Mouse (Mus musculus) CD4-positive helper T cell, adult 2 months (primary cell): ENCODE measurements at regions not wholly inside any gene's neighbourhood (a gene's known extent, or its start where the extent isn't known, plus 50 kb on each side); places are given as distances from the start of the nearest gene placed in this dataset.

Experiments used
- DNase-seq: peaks from one replicate; pipeline ENCODE4 v3.0.0-alpha.2; 2012; ENCODE audit warnings: low read depth, missing footprints, low spot score

DNA sequence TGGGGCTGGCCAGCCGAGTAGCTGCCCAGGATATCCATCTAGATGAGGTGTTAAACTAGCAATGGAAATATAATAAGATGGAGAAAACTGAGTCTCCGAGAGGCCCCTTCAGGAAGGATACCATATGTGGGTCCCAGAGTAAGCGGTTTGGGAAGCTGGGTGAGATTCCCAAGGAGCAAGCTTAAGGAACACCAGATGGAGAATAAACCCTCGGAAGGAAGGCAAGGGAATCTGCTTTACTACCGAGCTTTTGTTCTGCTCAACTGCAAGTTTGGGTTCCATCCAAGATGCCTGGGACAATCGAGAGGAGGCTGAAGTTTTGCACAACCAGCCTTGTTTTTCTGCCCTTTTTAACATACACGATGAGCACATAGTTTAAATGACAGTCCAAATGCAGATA, 164.9 kb upstream of the Osr1 start:
- DNase-seq = no peak

DNA sequence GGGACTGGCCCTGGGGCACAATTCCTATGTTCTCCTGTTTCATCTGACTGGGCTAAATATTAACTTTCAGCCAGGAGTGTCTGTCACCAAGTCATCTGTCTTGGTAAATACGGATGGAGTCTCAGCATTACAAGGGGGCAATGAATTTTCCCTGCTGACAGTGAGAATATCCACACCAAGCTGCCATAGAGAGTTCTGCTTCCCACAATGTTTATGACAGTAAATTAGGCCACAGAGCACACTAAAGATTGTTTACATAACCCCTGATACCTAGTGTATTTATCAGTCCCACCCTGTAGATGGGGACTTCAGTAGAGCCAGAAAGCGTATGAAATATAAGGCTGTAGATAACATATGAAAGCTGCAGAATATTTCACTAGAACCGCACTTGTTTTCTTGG, 150.6 kb upstream of the Osr1 start:
- no peak for DNase-seq

DNA sequence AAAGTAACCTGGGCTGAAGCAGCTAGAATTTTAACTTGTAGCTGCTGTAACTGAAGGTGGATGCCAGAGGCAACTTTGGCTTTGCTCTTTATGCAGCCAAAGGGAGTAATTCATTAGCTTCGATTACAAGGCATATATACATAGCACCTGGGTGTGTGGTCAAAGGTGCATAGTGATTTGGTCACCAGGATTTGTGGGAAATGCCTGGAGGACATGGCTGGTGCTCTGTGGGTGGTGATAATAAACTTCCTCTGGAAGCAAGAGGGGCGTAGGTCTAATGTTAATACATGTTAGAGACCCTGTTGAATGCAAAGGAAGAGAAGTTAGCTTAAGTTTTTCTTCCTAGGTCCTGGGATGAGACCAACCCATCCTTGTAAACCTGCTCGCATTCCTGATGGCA, 139.3 kb upstream of the Osr1 start:
- no peak for DNase-seq

DNA sequence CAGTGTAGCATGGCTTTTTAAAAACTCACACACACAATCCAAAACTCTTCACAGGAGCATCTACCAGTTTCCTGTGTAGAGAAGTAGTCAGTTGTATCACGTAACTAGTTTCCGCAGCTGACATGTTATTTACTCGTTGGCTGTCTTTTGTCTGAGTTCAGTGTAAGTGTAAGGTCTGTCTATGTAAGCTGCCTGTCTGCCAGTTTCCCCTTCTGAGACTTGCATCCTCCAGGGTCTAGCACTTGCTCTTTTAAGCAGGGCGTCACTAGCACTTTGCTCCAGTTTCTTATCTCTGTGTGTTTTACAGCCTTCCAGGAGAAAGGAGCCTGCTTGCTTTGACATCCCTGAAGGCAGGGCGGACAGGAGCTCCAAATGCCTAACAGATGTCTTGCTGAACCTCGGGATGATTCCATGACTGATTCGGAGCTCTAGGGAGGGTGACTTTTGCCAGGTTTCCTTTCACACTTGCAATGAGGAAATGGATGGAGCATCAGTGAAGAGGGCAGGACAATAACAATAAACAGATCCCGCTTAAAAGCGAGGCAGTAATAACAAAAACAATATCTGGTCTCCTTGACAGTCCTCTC, 131.2 kb upstream of the Osr1 start:
- no peak for DNase-seq

DNA sequence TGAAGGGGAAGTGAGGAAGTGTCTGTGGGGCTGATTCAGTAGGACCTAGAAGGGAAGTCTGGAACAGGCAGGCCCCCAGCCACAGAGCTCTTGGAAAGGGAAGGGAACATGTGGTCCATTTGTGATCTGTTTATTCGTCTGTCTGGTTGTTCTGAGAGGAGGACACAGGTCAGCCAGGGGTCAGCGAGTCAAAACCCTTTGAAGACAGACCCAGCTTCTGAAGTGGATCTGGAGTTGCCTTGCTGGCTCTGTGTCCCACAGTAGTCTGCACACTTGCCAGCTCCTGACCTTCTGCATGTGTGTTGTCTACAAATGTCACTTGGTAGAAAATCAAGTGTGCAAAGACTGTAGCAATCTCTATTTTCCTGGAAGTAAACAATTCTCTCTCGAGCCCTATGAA, 119.3 kb upstream of the Osr1 start:
- no peak for DNase-seq

DNA sequence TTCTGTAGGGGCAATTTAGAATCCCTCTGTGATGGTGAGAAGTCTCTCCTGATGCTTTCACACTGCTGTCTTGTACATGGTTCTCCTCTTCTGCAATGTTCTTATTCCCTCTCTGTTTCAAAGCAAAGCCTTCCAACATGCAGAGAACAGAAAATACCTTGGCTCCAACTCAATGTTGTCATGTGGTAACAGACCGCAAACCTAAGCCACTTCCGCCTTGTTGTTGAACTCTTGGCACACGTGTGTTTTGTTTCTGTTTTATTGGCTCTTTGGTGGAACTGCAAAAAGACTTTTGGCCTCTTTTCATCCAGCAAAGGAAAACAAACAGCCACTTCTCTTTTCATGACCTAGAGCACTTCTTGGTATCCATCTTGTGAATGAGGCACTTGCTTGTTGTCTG, 109.7 kb upstream of the Osr1 start:
- DNase-seq = no peak

DNA sequence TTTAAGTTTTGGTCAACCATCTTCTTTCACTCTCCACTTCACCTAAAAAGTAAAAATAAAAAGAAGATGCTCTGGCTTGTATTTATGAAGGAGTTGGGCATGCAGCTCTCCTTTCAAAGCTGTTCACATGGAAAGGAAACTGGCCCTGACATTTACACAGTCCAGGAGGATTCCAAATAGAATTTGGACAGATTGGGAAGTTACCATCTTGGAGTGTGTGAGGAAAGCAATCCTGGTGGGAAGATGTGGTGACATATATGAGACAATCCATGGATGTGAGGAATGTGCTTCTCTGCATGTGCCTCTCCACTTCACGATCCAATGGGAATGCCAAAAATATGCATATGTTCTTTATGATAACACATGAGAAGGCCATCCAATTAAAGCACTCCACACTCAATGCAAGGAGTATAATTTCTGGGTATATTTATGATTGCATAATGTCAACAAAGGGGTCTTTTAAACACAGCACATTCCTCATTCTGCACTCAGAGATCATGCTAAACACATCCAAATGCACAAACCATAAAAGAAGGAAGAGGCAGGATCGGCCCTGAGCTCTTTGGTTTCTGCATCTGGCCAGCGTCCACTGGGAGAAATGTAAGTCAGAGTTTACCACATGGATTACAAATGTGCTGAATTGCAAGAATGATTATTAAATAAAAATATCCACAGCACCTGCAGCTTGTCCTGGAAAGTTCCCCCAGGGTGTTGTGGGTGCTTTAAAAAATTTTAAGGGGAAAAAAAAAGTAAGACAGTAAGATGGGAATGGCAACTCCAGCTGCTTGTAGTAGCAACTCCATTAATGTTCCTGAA, 100.1 kb upstream of the Osr1 start:
- no peak for DNase-seq

DNA sequence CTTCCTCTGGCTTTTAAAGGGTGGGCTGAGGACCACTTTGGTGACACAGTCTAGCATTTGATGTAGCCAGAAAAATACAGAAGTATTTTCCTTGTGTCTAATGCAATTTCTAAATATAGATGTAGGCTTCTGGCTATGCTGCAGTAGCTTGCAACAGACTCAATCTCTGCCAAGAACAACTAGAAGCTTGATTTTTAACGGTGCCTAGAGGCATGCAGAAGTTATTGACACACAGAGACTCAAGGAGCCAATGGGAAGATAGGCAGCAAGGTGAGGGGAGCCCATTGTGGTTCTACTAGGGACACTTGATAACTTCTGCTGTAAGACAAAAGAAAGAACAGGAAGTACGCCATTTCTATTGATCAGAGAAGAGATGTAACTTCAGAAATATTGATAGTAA, 94.1 kb upstream of the Osr1 start:
- DNase-seq = no peak

DNA sequence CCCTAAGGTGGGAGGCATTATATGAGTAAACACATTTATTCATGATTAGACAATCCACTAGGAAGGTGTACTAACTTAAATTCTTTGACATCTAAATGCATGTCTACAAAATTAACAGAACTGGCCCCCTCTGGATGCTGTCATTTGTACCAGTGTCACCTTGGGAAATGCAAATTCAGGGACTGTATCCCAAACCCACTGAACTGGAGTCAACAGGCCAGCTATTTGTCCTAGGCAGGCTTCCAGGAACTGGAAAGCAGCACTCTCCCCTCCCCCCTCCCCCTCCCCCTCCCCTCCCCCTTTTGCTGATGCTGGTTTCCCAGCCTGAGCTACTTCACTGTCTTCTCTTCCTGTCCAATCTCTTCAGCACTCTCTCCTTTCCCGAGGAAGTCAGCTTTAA, 91.7 kb upstream of the Osr1 start:
- DNase-seq = no peak

DNA sequence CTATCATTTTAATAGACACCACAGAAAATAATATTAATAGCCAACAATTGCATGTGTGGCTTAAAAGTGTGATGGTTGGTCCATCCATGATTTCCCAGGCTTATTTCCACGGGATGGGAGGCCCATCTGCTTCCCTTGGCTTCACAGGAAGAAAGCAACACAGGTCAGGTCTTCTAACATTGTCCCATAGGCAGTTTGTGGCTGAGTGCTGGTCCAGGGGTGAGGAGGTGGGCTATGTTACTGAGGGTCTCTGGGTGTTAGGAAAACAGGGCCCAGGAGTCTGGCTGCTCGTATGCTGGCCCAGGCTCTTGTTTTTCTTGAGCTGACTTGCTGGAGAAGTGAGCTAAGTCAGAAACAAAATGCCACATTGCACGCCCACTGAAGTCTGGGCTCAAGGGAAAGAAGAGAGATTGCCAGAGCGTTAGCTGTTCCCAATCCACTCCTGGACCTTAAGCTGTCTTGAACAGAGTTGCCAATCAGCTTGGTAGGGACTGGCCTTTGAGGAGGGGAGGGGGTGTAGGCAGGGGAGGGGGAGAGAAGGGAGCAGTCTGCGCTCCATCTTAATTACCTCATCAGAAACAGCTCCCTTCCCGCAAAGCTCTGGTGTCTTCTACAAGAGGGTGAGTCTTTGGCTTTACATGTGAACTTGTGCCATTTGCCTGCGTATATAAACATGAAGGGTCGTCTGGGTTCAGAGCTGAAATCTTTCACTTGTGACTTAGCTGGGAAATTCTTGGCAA, 82.1 kb upstream of the Osr1 start:
- peak; percentile 1 for DNase-seq

DNA sequence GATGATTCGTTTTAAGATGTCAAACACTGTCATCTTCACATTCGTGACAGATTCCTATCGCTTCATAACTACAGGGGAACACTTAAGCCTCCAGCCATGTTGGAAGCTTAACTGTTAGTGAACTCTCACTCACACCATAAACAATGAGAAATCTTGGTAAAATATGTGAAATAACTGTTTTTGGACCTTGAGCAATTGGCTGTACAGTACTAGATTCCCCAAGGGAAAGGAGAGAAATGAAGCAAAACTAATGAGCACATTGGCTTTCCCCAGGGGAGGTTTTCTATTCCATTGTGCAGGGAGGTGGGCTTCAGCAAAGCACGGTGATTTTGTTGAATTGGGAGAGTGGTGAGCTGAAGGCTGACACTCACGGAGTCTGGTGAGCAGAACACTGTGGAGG, 56.0 kb upstream of the Osr1 start:
- DNase-seq = no peak

DNA sequence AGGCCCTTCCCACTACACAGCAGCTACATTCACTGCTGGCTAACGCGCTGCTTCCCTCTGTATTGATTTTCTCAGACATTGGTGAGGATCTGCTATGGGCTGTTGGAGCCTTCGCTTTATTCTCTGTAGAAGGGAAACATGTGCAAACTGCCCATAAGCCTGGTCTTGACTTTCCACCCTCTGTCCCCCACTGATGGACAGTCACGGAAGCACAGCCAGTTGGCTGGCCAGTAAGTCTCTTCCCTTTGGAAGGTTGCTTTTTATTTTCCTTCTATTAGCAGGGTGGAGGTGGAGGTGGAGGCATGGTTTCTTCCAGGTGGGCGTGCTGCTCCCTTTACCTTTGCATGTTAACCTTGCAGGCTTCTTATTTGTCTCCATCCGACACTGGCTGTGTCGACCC, 51.1 kb upstream of the Osr1 start:
- no peak for DNase-seq

DNA sequence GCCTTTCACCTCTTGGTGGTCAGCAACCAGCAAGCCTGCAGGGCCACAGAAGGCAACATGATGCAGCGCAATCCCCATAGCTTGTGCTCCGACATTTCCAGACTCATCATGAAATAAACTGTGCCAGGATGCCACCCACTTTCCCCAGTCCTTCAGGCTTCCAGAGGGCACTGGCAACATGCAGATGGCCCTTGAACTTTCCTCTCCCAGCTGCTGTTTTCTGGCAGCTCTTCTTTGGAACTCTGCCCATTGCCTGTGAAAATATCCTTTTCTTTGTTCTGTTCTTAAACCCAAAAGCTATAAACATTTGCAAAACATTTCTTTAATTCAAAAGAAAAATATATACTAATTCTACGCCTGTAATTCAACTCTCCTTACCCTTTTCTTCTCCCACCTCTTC, 50.6 kb upstream of the Osr1 start:
- DNase-seq = no peak
